Mouse (Mus musculus) neural tube, embryonic 11.5 days (tissue): ENCODE data around the gene Gab1. TPM values are rescaled to one million over a fixed set of nuclear protein-coding genes. Genes with fewer than 3 reads are reported as not detected.

Source experiments
- ATAC-seq: fragments of 200-750 bp; cut with Nextera tagmentation; 2 replicates; pipeline ENCODE4 v1.8.0; 2017; ENCODE audit warnings: moderate number of reproducible peaks, mild to moderate bottlenecking, moderate TSS enrichment, moderate library complexity; ENCODE audit not compliant: insufficient read depth, low FRiP score, low TSS enrichment
- DNase-seq: peaks from one replicate; pipeline ENCODE4 v3.0.0-alpha.2; 2015; ENCODE audit warnings: low spot score
- H3K27ac ChIP-seq: fragments of 300-500 bp; sonication (generic); 2 replicates; pipeline ENCODE4 v1.5.1; 2014; ENCODE audit warnings: low read depth, mild to moderate bottlenecking, low read length
- H3K27me3 ChIP-seq: fragments of 300-500 bp; sonication (generic); 2 replicates; pipeline ENCODE4 v1.6.1; 2014; ENCODE audit warnings: mild to moderate bottlenecking, low read length, mixed read lengths; ENCODE audit not compliant: control insufficient read depth, insufficient read depth
- H3K36me3 ChIP-seq: fragments of 300-500 bp; sonication (generic); 2 replicates; pipeline ENCODE4 v1.6.1; 2014; ENCODE audit warnings: mild to moderate bottlenecking, low read length, moderate library complexity, mixed read lengths; ENCODE audit not compliant: control insufficient read depth, insufficient read depth
- H3K4me1 ChIP-seq: fragments of 300-500 bp; sonication (generic); 2 replicates; pipeline ENCODE4 v1.6.1; 2014; ENCODE audit warnings: low read length, mixed read lengths; ENCODE audit not compliant: control insufficient read depth, insufficient read depth
- H3K4me2 ChIP-seq: fragments of 300-500 bp; sonication (generic); 2 replicates; pipeline ENCODE4 v1.6.1; 2014; ENCODE audit warnings: low read depth, mild to moderate bottlenecking, moderate library complexity
- H3K4me3 ChIP-seq: fragments of 300-500 bp; sonication (generic); 2 replicates; pipeline ENCODE4 v1.5.1; 2014; ENCODE audit warnings: low read depth, low read length
- H3K9ac ChIP-seq: fragments of 300-500 bp; sonication (generic); 2 replicates; pipeline ENCODE4 v1.6.1; 2014; ENCODE audit warnings: mild to moderate bottlenecking, low read length
- H3K9me3 ChIP-seq: fragments of 300-500 bp; sonication (generic); 2 replicates; pipeline ENCODE4 v1.6.1; 2016; ENCODE audit warnings: low read length; ENCODE audit not compliant: control insufficient read depth
- WGBS: fragments of 180-500 bp; shearing (Covaris S2); extraction: QIAGEN DNeasy Blood & Tissue Kit; methylation state at CpG from one replicate; pipeline ENCODE4 v1.1.7; 2014; 5-methylcytosine and 5-hydroxymethylcytosine counted together
- polyA plus RNA-seq: library from polyadenylated mRNA; unstranded; fragments of >200 nt; fragmentation: Nextera tagmentation; extraction: Ambion mirVana; gene quantifications from 2 replicates; pipeline ENCODE4 v1.2.1, GENCODE M21; 2014

Gab1 gene
- polyA plus RNA-seq, 1 experiment from 2014 or later: 24.5 TPM

DNA sequence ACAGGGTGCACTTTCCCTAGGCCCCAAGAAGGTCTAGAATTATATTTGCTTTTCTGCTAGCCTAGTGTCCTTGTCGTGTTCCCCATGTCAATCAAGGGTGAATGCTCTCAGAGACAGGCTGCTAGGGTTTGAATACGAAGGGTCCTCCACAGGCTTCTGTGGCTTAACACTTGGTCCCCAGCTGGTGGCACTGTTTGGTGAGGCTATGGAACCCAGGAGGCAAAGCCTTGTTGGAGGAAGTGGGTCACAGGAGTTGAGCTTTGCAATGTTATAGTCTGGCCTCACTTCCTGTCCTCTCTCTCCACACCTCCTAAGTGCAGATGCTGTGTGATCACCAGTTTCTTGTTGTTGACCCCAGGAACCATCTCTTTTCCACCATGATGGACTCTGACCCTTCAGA lies 63.3 kb downstream of the Gab1 start:
- ATAC-seq: no peak
- H3K9me3 ChIP-seq: no peaks in the 10 kb centered on the region
- H3K4me2 ChIP-seq: no peak overlapping the region
- no peak for DNase-seq
- no peaks in the 10 kb centered on the region for H3K36me3 ChIP-seq
- no peak overlapping the region for H3K27ac ChIP-seq
- H3K27me3 ChIP-seq: no peaks in the 10 kb centered on the region
- no peak overlapping the region for H3K9ac ChIP-seq
- WGBS: 89% methylated on average over 2 of the region's 2 CpGs
- no peak overlapping the region for H3K4me3 ChIP-seq
- no peaks in the 10 kb centered on the region for H3K4me1 ChIP-seq

DNA sequence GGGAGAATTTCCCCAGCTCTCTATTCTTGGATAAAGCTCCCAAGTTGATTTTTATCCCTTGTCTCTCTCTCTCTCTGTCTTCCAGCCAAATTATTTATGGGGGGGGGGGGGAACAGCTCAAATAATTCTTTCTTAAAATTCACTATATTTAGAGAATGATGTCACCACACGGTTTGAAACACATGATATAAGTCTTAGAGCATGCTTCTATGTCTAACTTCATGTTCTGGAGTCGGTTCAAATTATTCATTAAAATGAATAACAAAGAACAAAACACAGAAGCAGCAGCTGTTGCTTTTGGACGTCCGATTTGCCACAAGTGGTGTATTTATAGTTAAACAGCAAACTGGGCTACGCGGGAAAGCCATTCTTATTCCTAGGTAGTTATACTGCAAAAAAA lies 65.1 kb downstream of the Gab1 start:
- Histone ChIP-seq H3K36me3 (no peaks in the 10 kb centered on the region), H3K4me1 (no peaks in the 10 kb centered on the region), H3K4me3 (no peak overlapping the region), H3K9ac (no peak overlapping the region), H3K27ac (no peak overlapping the region), H3K27me3 (no peaks in the 10 kb centered on the region), H3K9me3 (no peaks in the 10 kb centered on the region), H3K4me2 (no peak overlapping the region)
- no peak for DNase-seq
- no peak for ATAC-seq
- 86% methylated on average over 6 of the region's 6 CpGs for WGBS

GRCm38 (mm10) chr8:80814087-80814791 lies 66.1 kb downstream of the Gab1 start:
- DNase-seq (no peak), ATAC-seq (peak; percentile 43)
- WGBS: 61% methylated on average over 13 of the region's 13 CpGs

DNA sequence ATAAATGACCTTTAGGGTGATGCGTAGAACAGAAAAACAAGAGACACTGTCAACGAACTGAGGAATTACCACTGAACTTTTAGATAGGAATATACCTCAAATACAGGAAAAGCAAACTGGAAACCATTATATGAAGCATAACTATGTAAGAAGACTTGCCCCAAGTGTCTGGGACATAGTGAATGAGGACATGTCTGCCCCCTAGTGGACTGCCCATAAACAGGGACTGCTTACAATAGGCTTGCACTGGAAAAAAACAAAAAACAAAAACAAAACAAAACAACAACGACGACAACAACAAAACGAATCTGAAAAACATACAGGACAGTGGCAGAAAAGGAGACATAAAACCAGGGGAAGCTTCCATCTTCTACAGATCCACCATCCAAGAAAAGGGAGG lies 66.9 kb downstream of the Gab1 start:
- no peaks in the 10 kb centered on the region for H3K27me3 ChIP-seq
- ATAC-seq (no peak), DNase-seq (no peak)
- H3K4me3 ChIP-seq: no peak overlapping the region
- no peak overlapping the region for H3K9ac ChIP-seq
- WGBS: 88% methylated on average over 5 of the region's 5 CpGs
- H3K27ac ChIP-seq: no peak overlapping the region
- no peak overlapping the region for H3K4me2 ChIP-seq
- H3K4me1 ChIP-seq: no peaks in the 10 kb centered on the region; the same call in 1 of the 2 replicates
- no peaks in the 10 kb centered on the region for H3K9me3 ChIP-seq
- H3K36me3 ChIP-seq: no peaks in the 10 kb centered on the region

More at GRCm38 (mm10) chr8:80814087-80814791, 66.1 kb downstream of the Gab1 start:
- Histone ChIP-seq H3K4me3 (no peak overlapping the region), H3K9ac (no peak overlapping the region), H3K27me3 (no peaks in the 10 kb centered on the region), H3K4me1 (no peaks in the 10 kb centered on the region), H3K36me3 (no peaks in the 10 kb centered on the region), H3K4me2 (no peak overlapping the region), H3K27ac (no peak overlapping the region), H3K9me3 (no peaks in the 10 kb centered on the region)

DNA sequence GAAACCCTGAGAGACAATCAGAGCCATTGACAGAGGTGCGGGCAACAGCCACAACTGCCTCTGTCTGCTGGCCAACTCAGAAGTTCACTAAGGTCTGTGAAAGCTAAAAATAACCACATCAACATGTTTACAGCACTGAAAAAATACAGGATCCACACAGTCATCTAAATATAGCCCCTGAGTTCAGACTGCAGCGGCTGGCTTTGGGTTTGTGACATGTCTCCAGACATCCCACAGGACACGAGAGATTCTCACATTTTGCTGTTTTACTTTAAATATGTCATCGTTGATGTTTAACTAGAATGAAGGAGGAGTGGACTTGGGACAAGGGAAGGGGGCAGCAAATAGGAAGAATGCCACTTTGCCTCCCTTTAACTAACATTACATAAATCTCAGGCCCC lies 68.7 kb downstream of the Gab1 start:
- ATAC-seq: no peak
- no peak overlapping the region for H3K27ac ChIP-seq
- WGBS: 68% methylated on average over 4 of the region's 4 CpGs

DNA sequence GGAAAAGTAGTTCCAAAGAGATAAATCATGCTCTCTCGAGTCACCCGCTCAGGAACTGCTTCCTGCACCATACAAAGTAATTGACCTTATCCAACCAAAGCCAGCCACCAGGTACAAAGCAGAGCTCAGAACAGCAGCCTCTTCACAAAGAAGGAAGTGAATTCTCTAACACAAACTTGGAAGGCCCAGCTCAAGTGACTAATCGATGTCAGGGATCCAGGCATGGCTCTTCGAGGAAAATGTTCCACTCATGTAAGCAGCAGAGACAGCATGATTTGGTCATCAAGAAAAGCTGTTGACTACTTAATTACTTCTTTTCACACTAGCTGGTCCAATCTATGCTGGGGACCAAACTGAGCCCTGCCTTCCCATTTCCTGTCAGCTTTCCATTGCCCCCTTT lies 69.4 kb downstream of the Gab1 start:
- no peak overlapping the region for H3K4me3 ChIP-seq
- ATAC-seq: no peak
- no peaks in the 10 kb centered on the region for H3K27me3 ChIP-seq
- H3K4me1 ChIP-seq: peaks cover 4% of the 10 kb centered on the region; the same call in 1 of the 2 replicates
- DNase-seq: no peak
- H3K9ac ChIP-seq: no peak overlapping the region
- no peaks in the 10 kb centered on the region for H3K9me3 ChIP-seq
- whole genome bisulfite sequencing: 69% methylated on average over 4 of the region's 4 CpGs
- H3K27ac ChIP-seq: no peak overlapping the region
- no peak overlapping the region for H3K4me2 ChIP-seq
- no peaks in the 10 kb centered on the region for H3K36me3 ChIP-seq

More for the DNA sequence above, 68.7 kb downstream of the Gab1 start:
- Histone ChIP-seq H3K4me2 (no peak overlapping the region), H3K4me1 (peaks cover 4% of the 10 kb centered on the region; the same call in 1 of the 2 replicates), H3K9ac (no peak overlapping the region), H3K36me3 (no peaks in the 10 kb centered on the region), H3K4me3 (no peak overlapping the region), H3K9me3 (no peaks in the 10 kb centered on the region), H3K27me3 (no peaks in the 10 kb centered on the region)
- DNase-seq: no peak

DNA sequence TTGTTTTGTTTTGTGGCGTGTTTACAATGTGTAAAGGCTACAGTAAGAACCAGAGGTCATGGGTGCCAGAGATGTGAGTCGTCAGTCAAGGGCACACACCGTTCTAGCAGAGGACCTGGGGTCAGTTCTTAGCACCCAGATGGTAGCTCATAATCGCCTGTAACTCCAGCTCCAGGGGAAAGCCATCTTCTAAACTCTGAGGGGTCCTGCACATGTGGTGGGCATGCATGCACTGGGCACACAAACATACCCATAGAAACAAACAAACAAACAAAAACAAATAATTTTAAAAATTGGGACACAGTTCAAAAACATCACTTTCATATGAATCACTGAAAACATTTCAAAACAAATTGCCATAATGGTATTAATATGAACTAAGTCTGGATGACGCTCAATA lies 69.9 kb downstream of the Gab1 start:
- DNase-seq (no peak), ATAC-seq (no peak)
- H3K9me3 ChIP-seq: no peaks in the 10 kb centered on the region
- no peak overlapping the region for H3K9ac ChIP-seq
- no peaks in the 10 kb centered on the region for H3K27me3 ChIP-seq
- no peak overlapping the region for H3K4me3 ChIP-seq
- no peak overlapping the region for H3K4me2 ChIP-seq
- no peak overlapping the region for H3K27ac ChIP-seq
- H3K36me3 ChIP-seq: no peaks in the 10 kb centered on the region
- peaks cover 4% of the 10 kb centered on the region; the same call in 1 of the 2 replicates for H3K4me1 ChIP-seq
- 93% methylated on average over 5 of the region's 5 CpGs for WGBS

- Histone ChIP-seq H3K27ac (peak overlapping the region; percentile 61), H3K9ac (peak overlapping the region; percentile 41), H3K27me3 (no peaks in the 10 kb centered on the region), H3K9me3 (no peaks in the 10 kb centered on the region), H3K36me3 (no peaks in the 10 kb centered on the region), H3K4me3 (no peak overlapping the region), H3K4me2 (no peak overlapping the region), H3K4me1 (peaks cover 4% of the 10 kb centered on the region; the same call in 1 of the 2 replicates)
- DNase-seq: no peak
- 0 out of 2 replicates have a peak, but pooled peaks have one; percentile 28 for ATAC-seq
- 43% methylated on average over 13 of the region's 13 CpGs for WGBS
Measured at GRCm38 (mm10) chr8:80807807-80808505, 72.4 kb downstream of the Gab1 start.
